Mouse (Mus musculus): ENCODE data around the gene Cbfb.

Cbfb gene

DNA sequence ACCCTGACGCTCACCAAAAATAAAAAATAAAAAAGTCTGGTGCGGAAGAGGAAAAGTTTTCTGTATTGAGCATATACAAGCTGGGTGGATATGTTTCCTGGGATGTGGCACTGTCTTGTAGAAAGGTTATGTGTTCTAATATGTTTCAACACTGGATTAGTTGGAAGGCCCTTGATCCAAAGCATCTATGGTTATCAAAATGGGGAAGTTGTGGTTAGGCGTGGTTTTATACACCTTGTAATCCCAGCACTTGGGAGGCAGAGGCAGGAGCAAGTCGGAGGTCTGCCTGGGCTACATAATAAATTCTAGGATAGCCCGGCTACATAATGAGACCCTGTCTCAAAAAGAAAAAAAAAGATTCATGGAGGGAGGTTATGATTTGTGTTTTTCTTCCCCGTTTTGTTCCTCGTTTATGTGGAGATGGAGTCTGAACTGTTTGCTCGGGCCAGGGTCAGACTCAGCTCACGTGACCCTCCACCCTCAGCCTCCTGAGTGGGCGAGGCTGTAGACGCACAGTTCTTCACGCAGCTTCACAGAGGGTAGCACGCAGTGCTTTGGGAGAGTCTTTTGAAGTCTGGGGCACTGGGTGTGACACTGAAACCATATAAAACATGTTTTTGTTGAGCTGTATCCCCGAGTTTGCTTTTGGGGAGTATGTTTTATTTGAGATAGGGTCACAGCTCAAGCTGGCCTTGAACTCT, 67.1 kb downstream of the Cbfb start:
- in situ Hi-C loops (cut with MboI; ENCODE audit: low sequenced_read_pairs) = no loop called here

DNA sequence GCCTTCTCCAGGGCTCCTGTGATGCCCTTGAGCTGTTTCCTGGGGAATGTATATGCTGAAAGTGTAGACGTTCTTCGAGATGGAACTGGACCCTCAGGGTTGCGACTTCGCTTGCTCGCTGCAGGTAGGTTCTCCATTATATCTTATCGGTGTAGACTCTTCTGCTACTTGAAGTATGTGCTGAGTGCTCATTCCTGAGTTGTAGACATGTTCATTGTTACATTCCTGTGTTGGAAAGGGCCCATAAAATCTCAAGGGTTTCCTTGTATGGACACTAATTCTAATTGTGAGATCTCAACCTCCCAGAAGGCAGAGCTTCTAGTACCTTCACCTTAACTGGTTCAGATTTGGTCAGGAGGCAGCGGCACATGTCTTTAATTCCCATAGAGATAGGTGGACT, 70.5 kb downstream of the Cbfb start:
- in situ Hi-C loops (cut with MboI; ENCODE audit: low sequenced_read_pairs) = no loop called here

DNA sequence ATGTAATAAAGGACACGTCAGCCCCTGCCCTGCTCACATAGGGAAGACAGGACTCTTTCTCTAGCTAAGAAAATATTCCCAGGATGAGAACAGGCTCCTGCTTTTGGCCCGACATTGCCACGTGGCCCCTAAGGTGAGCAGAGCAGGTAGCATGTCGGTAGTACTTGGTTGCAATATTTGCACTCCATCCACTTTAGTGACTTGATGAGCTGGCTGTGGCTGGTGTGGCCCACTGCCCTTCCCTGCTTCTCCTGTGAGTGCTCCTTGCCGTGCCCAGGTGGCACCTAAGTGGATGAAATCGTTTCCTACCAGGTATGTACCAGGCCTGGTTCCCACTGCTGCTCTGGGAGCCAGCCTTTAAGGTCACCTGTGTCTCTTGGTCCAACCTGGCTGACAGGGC, 81.5 kb downstream of the Cbfb start:
- in situ Hi-C loops (cut with MboI; ENCODE audit: low sequenced_read_pairs) = no loop called here

DNA sequence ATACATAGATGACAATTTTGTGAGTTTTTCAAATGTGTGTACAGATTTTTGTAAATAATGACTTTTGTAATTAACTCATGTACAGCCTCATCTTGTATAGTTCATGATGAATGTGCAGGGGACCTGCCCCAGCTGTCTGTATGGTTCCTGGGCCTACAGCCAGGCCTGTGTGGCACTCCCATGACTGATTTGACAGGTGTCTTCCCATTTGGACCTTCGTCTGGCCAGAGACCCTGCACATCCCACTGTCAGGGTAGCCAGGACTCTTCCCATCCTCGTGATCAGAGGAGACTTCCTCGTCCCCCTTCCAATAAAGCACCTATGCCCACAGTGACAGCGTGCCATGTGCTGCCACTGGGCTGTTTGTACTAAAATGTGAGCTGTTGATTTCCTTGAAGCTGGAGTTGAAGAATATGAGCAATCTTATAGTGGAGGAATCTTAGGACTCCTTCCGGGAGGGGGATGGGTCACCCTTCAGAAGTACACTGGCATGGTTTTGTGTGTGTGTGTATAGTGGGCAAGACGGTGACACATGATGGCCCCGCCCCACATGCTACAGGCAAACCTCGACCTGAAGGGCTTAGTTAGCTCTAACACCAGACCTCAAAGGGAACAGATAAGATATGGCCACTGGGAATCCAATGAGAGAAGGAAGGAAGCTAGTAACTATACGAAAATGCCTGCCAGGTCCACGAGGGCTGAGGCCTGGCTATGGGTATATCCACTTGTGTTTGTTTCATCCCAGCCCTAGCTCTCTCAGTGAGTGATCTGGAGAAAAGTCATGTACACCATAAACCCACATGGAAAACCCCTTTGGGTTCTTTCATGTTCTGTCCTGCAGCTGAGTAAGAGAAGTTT, 82.4 kb downstream of the Cbfb start:
- in situ Hi-C loops (cut with MboI; ENCODE audit: low sequenced_read_pairs) = no loop called here

DNA sequence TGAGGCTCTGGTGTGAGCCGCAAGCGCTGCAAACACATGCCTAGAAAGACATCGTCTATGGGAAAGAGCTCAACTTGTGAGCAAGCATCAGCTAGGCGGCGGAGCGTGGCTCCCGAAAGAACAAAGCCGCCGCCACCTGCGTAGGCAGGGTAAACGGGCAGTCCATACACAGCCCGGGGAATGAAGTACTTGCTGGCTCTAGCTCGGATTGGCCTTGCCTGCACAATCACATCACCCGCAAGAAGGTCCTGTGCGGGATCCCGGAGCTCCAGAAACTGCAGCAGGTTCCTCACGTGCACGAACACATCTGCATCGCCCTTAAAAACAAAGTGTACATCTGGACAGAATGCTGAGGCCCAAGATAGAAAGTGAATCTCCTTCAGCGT, 83.3 kb downstream of the Cbfb start:
- in situ Hi-C loops (cut with MboI; ENCODE audit: low sequenced_read_pairs) = no loop called here

DNA sequence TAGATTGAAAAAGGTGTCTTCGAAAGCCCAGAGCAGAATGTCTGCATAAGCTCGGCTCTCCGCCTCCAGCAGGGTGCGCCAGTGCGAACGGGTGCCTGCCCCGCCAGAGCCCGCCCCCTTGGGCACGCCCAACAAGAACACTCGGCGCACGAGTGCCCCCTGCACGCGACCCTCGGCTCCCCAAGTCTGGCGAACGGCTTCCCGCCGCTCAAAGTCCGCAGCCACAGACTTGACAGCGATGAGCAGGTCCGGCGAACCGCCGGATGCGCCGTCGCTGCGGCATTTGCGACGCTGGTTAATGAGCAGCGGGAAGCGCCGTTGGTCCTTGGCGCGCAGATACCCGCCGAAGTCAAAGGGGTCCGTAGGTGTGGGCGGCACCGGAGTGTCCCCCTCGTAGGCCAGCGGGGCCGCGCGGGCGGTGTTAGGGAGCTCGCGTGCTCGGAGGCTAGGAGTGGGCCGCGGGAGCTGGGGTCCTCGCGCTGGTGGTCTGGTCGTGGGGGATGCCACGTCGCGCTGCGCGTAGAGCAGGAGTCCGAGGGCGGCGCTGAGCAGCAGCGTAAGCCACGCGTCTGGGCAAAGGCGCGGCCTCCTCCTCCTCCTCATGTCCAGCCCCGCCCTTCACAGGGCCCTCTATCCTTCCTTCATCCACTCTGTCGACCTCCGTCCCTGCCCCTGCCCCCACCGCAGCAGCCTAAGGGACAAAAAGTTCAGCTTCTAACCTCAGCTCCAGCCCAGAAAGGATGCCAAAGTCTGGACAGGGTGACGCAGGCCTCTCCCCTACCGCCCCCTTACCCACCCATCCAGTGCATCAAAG, 83.9 kb downstream of the Cbfb start:
- in situ Hi-C loops (cut with MboI; ENCODE audit: low sequenced_read_pairs) = no loop called here

DNA sequence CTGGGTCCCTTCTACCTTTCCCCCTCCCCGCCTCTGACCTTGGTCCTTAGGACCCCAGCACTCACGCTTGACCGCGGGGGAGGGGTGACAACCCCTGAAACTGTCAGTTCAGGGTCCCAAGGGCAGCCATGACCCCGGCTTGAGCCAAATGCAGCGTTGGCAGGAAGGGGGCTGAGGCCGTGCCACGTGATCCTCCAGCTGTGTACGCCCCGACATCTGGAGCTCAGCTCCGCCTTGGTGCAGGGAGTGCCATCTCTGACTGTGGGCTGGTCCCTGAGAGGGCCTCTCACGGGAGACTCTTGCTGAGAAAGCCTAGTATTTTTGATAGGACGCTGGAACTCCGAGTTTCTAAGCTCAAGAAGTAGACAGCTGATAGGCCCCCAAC, 84.5 kb downstream of the Cbfb start, which contains the start of gene B3gnt9:
TSS of gene B3gnt9 (minus strand) at position 188 of the 385 bp plus-strand sequence.
- in situ Hi-C loops (cut with MboI; ENCODE audit: low sequenced_read_pairs) = no loop called here

DNA sequence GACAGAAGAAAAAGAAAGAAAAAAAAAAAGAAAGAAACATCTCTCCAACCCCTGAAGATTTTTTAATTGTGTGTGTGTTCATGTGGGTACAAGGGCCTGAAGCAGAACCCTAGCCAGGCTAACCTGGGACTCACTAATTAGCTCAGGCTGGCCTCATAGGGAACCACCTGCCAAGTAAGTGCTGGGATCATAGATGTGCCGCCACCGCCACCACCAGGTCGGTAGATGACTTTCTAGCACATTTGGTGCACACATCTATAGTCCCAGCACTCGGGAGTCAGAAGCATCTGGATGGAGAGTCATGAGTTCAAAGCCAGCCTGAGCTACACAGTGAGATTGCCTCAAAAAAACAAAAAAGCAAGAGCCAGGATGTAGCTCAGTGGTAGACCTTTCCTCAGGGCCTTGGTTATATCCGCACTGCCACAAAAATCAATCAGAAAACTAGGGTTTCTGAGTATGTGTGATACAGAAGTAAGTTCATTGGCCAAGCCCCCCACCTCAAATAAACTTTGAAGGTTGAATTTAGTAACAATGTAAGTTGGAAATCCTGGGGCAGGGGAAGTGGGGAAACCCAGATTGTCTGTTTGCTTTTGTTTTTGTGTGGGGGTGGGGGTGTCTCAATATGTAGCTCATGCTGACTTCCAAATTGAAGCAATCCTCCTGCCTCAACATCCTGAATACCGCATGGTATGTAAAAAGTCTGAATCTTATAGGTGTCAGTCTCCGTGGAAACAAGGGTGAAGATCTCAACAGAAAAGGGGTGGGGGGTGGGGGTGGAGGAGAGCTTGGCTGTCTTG, 87.0 kb downstream of the Cbfb start:
- in situ Hi-C loops (cut with MboI; ENCODE audit: low sequenced_read_pairs) = no loop called here

DNA sequence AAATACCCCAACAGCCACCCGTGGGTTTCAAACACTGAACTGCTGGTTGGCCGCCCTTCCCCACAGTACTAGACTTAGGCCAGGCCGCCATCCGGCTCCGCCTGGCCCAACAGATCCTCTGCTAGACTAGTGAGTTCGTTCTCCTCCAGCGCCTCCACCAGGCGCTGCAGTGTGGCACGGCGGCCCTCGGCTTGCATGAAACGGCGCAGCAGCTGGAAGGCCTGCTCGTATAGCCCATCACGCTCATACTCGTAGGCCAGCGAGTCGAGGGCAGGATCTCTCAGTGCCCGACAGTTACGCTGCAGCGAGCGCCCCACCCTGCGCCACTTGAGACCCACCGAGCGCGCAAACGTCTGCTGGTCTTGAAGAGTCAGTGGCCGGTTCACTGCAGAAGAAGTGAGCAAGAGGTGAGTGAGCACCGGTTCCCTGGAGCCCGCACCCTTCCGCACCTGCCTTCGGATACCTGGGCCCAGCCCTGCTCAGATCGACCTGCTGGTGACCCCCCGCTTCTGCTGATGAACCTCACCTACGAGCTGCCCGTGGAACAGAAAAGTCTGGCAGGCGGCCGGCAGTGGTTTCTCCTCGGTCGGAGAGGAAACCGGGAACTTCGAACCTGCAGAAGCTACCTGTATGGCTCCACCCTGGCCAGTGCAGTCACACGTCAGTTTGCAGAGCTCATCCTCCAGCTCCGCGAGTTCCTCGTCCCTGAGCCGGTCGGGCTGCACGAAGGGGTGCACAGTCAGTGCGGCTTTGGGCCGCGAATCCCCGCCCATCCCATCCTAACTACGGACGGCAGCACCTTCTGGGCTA, 88.6 kb downstream of the Cbfb start:
- in situ Hi-C loops (cut with MboI; ENCODE audit: low sequenced_read_pairs) = no loop called here

DNA sequence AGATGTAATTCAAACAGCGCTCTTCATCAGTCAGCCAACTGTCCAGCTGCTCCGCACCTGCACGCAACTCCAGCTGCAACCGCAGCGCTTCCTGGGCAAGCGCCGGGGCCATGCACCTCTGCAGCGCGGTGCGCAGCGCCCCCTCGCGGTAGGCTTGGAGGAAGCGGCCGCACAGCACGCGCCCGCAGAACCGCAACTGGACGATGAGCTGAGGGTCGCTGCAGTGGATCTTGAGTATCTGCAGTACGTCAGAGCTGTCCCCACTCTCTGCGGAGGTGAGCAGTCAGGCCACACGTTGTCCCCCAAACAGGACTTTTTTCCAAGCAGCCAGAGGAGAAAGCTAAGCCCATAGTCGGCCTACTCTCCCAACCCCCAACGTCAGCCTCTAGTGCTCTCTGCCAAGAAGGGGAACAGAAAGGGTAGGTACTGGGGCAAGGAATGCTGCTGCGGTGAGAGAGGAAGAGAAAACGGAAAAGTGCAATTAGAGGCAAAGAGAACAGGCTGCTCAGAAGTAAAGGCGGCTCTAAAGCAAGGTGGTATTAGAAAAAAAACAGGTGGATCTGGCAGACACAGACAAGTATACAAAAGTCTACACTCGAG, 89.3 kb downstream of the Cbfb start:
- in situ Hi-C loops (cut with MboI; ENCODE audit: low sequenced_read_pairs) = no loop called here

DNA sequence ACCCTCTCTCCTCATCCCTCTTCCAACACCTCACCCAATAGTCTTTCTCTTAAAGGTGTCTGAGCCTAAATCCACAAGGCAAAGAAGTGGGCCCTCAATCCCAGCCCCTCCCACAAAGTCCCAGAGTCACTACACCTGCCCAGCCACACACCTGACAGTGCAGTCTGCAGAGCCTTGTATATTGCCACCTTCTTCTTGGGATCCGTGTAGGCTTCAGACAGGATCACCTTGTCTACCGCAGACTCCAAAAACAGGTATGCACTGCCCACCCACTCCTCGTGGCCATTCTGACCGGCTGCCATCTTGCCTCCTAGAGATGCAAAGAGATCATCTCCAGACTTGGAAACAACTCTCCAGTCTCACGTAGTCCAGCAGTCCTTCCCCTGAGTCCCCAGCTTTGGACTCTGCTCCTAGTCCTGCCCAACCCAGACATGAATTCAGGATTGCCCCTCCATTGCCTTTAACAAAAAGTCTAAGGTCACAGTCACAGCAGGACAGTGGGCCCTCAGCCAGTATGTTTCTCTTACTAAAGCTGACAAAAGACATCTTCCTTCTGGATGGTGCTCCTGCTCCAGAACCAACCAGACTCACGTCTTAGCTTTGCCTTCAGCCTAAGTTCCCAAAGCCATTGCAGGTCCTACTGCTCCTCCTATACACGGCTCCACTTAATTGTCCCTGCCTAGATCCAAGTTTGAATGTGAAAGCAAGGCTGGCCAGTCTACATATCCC, 90.1 kb downstream of the Cbfb start:
- in situ Hi-C loops (cut with MboI; ENCODE audit: low sequenced_read_pairs) = no loop called here

DNA sequence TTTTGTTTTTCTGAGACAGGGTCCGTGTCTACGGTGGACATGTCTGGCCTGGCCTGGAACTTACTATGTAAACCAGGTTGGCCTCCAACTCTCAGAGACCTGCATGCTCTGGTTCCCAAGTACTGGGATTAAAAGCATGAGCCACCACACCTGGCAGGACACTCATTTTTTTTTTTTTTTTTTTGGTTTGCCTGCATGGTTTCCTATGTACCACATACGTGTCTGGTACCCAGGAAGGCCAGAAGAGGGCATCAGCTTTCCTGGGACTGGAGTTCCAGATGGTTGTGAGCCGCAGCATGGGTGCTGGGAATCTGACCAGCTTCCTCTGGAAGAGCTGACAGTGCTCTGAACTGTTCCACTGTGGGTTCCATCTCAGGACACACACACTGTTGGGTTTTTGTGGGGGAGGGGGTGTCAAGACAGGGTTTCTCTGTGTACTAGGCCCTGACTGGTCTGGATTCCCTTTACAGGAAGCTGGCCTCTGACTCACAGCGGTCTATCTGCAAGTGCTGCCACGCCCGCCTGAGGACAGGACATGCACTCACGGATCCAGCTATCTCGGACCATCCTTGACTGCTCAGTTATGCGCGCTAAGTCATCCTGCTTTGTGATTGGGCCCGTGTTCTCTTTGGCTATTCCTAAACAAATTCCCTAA, 91.0 kb downstream of the Cbfb start:
- in situ Hi-C loops (cut with MboI; ENCODE audit: low sequenced_read_pairs) = no loop called here

DNA sequence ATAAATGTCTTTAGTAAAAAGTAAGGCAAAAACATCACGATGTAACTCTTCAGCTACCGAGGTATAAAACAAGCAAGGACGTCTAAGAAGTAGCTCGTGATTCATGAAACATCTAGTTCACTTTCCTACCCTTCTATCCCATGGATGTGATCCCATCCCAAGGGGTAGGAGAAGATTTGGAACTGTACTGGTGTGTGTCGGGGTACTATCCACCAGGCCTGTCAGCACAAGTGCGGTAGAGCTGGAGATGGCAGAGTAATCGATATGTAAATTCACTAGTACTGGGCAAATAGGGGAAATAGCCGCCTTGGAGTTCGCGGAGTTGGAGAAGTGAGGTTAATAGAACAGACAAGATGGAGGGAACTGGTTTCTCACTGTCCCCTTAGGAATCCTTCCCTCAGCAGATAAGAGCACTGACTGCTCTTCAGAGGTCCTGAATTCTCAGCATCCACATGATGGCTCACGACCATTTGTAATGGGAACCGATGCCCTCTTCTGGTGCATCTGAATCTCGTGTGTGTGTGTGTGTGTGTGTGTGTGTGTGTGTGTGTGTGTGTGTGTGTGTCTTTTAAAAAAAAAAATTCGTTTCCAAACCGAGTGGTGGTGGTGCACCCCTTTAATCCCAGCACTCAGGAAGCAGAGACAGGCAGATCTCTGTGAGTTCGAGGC, 92.9 kb downstream of the Cbfb start:
- in situ Hi-C loops (cut with MboI; ENCODE audit: low sequenced_read_pairs) = no loop called here

DNA sequence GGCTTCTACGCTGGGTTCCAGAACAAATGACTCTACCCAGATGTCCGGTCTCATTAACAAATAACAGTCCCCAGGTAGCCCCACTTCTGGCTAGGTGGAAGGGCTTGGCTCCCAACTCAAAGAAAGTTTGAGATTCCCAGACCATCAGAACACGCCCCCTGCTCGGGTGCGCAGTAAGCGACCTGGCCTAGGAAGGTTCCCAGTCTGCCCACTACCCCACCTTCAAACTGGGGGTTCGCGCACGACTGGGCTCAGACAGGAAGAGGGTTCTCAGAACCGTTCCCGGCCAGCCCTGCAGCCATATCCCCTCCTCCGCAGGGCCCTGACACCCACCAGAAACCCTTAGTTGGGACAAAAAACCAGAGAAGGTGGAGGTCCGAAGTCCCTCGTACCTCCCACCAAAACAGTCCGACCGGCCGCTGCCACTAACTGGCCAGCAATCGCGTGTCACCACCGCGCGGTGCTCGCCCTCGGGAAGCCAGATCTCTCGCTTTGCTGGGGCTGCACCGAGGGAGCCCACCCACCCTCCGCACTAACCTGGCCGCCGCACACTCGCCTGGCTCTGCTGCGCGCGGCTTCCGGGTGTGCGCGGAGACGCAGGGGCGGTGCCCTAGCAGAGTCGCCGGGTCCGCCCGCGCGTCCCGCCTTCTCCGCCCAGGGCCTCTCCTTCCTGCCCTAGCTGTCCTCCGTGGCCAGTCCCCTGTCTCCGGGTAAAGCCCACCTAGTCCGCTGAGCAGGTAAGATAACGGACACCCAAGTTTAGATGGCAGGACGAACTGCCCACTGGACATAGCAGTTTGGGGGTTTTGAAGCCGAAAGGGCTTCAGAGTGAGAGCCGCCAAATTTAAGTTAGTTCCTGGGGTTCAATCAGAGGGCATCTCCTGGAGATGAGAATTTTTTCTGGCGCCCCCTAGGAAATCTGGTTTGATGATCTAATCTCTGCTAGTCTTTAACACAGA, 93.8 kb downstream of the Cbfb start, which contains the start of the genes Tradd and Fbxl8:
TSS of gene Tradd (minus strand) at position 586 of the 959 bp plus-strand sequence.
TSS of gene Fbxl8 (plus strand) at position 625 of the 959 bp plus-strand sequence.
- in situ Hi-C loops (cut with MboI; ENCODE audit: low sequenced_read_pairs) = no loop called here

DNA sequence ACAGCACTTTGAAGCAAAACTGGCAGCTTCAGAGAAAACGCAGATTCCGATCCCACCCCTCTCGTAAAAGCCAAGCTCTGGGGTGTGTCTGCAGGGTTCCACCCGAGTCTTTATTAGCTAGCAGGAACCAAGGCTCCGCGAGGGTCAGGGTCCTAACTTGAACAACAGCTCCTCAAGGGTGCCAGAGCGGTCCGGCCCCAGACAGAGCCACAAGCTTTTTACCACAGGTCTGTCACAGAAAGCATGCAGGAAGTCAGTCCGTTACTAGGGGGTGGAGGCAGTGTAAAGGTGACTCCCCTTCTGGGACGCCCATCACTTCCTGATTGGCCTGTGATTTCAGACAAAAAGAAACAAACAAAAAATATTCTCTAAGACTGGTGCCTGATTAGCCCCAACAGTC, 94.7 kb downstream of the Cbfb start:
- in situ Hi-C loops (cut with MboI; ENCODE audit: low sequenced_read_pairs) = no loop called here

DNA sequence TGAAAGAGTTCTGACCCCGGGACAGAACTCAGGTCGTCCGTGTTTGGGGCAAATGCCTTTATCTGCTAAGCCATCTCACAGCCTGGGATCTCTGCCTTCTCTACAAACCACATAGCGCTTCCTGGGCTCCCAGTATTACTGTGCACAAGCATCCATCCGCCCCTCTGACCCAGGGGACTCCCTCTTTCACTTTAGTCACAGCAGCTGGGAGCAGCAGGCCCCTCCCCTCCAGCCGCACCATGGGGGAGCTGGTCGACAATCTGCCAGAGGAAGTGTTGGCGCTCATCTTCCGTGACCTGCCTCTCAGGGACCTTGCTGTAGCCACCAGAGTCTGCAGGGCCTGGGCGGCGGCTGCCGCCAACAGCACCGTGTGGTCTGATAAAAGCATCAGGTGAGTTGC, 96.3 kb downstream of the Cbfb start:
- in situ Hi-C loops (cut with MboI; ENCODE audit: low sequenced_read_pairs) = no loop called here
